Mouse (Mus musculus): Measurements from ENCODE around the gene Dgkz. TPM values are rescaled to one million over a fixed set of nuclear protein-coding genes. Genes with fewer than 3 reads are reported as not detected.

Gene Dgkz
- polyA plus RNA-seq, 1 experiment from 2014 or later: 32.7 TPM

- H3K4me2 ChIP-seq (ENCODE audit: low read depth, low read length, severe bottlenecking): no peak overlapping the region
- ATAC-seq (replicated peaks; ENCODE audit: low FRiP score) (no peak), DNase-seq (ENCODE audit: low spot score) (no peak)
- H3K9me3 ChIP-seq (ENCODE audit: control insufficient read depth, low read length): no peaks in the 10 kb centered on the region
- H3K9ac ChIP-seq (ENCODE audit: low read length): no peak overlapping the region
- H3K27ac ChIP-seq (ENCODE audit: low read depth, low read length): no peak overlapping the region
- H3K36me3 ChIP-seq (ENCODE audit: control insufficient read depth, insufficient read depth, low read length): peaks cover 7% of the 10 kb centered on the region; the same call in 1 of the 2 replicates
- WGBS: 86% methylated on average over 3 of the region's 3 CpGs
- no peaks in the 10 kb centered on the region for H3K4me1 ChIP-seq (replicated peaks; ENCODE audit: control insufficient read depth, insufficient read depth, low read length)
- no peaks in the 10 kb centered on the region for H3K27me3 ChIP-seq (ENCODE audit: control insufficient read depth, insufficient read depth, low read length)
- H3K4me3 ChIP-seq (ENCODE audit: low read depth, low read length): no peak overlapping the region
Observed at GRCm38 (mm10) chr2:91912616-91913015, 63.0 kb downstream of the Dgkz start.

- Histone ChIP-seq H3K27me3 (ENCODE audit: control insufficient read depth, insufficient read depth, low read length) (no peaks in the 10 kb centered on the region), H3K4me2 (ENCODE audit: low read depth, low read length, severe bottlenecking) (no peak overlapping the region), H3K4me1 (replicated peaks; ENCODE audit: control insufficient read depth, insufficient read depth, low read length) (no peaks in the 10 kb centered on the region), H3K9ac (ENCODE audit: low read length) (no peak overlapping the region), H3K36me3 (ENCODE audit: control insufficient read depth, insufficient read depth, low read length) (no peaks in the 10 kb centered on the region; the same call in 1 of the 2 replicates), H3K4me3 (ENCODE audit: low read depth, low read length) (no peak overlapping the region), H3K27ac (ENCODE audit: low read depth, low read length) (no peak overlapping the region), H3K9me3 (ENCODE audit: control insufficient read depth, low read length) (no peaks in the 10 kb centered on the region)
- ATAC-seq (replicated peaks; ENCODE audit: low FRiP score) (no peak), DNase-seq (ENCODE audit: low spot score) (no peak)
- 93% methylated on average over 2 of the region's 2 CpGs for whole genome bisulfite sequencing
Observed at GRCm38 (mm10) chr2:91906141-91906540, 69.5 kb downstream of the Dgkz start.

GRCm38 (mm10) chr2:91904618-91905307, 70.9 kb downstream of the Dgkz start:
- no peaks in the 10 kb centered on the region; the same call in 1 of the 2 replicates for H3K36me3 ChIP-seq (ENCODE audit: control insufficient read depth, insufficient read depth, low read length)
- DNase-seq (ENCODE audit: low spot score) (no peak), ATAC-seq (replicated peaks; ENCODE audit: low FRiP score) (no peak)
- 79% methylated on average over 5 of the region's 5 CpGs for WGBS
- no peaks in the 10 kb centered on the region for H3K27me3 ChIP-seq (ENCODE audit: control insufficient read depth, insufficient read depth, low read length)
- H3K9me3 ChIP-seq (ENCODE audit: control insufficient read depth, low read length): no peaks in the 10 kb centered on the region
- no peak overlapping the region for H3K4me3 ChIP-seq (ENCODE audit: low read depth, low read length)
- H3K4me1 ChIP-seq (replicated peaks; ENCODE audit: control insufficient read depth, insufficient read depth, low read length): no peaks in the 10 kb centered on the region
- no peak overlapping the region for H3K27ac ChIP-seq (ENCODE audit: low read depth, low read length)
- H3K4me2 ChIP-seq (ENCODE audit: low read depth, low read length, severe bottlenecking): no peak overlapping the region
- H3K9ac ChIP-seq (ENCODE audit: low read length): no peak overlapping the region

GRCm38 (mm10) chr2:91903171-91903925, 72.3 kb downstream of the Dgkz start:
- Histone ChIP-seq H3K27ac (ENCODE audit: low read depth, low read length) (no peak overlapping the region), H3K4me3 (ENCODE audit: low read depth, low read length) (no peak overlapping the region), H3K27me3 (ENCODE audit: control insufficient read depth, insufficient read depth, low read length) (no peaks in the 10 kb centered on the region), H3K4me2 (ENCODE audit: low read depth, low read length, severe bottlenecking) (no peak overlapping the region), H3K9me3 (ENCODE audit: control insufficient read depth, low read length) (no peaks in the 10 kb centered on the region), H3K9ac (ENCODE audit: low read length) (no peak overlapping the region), H3K4me1 (replicated peaks; ENCODE audit: control insufficient read depth, insufficient read depth, low read length) (no peaks in the 10 kb centered on the region), H3K36me3 (ENCODE audit: control insufficient read depth, insufficient read depth, low read length) (no peaks in the 10 kb centered on the region; the same call in 1 of the 2 replicates)
- DNase-seq (ENCODE audit: low spot score) (no peak), ATAC-seq (replicated peaks; ENCODE audit: low FRiP score) (no peak)
- WGBS: 92% methylated on average over 3 of the region's 3 CpGs

GRCm38 (mm10) chr2:91902336-91902735, 73.3 kb downstream of the Dgkz start:
- no peak overlapping the region for H3K4me3 ChIP-seq (ENCODE audit: low read depth, low read length)
- H3K4me1 ChIP-seq (replicated peaks; ENCODE audit: control insufficient read depth, insufficient read depth, low read length): no peaks in the 10 kb centered on the region
- no peaks in the 10 kb centered on the region for H3K27me3 ChIP-seq (ENCODE audit: control insufficient read depth, insufficient read depth, low read length)
- no peak overlapping the region for H3K27ac ChIP-seq (ENCODE audit: low read depth, low read length)
- no peak overlapping the region for H3K9ac ChIP-seq (ENCODE audit: low read length)
- no peak for DNase-seq (ENCODE audit: low spot score)
- no peak overlapping the region for H3K4me2 ChIP-seq (ENCODE audit: low read depth, low read length, severe bottlenecking)
- ATAC-seq (replicated peaks; ENCODE audit: low FRiP score): no peak
- WGBS: 81% methylated on average over 5 of the region's 5 CpGs
- no peaks in the 10 kb centered on the region for H3K9me3 ChIP-seq (ENCODE audit: control insufficient read depth, low read length)
- no peaks in the 10 kb centered on the region; the same call in 1 of the 2 replicates for H3K36me3 ChIP-seq (ENCODE audit: control insufficient read depth, insufficient read depth, low read length)

- Histone ChIP-seq H3K27ac (ENCODE audit: low read depth, low read length) (no peak overlapping the region), H3K4me1 (replicated peaks; ENCODE audit: control insufficient read depth, insufficient read depth, low read length) (no peaks in the 10 kb centered on the region), H3K9ac (ENCODE audit: low read length) (no peak overlapping the region), H3K36me3 (ENCODE audit: control insufficient read depth, insufficient read depth, low read length) (no peaks in the 10 kb centered on the region; the same call in 1 of the 2 replicates), H3K4me2 (ENCODE audit: low read depth, low read length, severe bottlenecking) (no peak overlapping the region), H3K27me3 (ENCODE audit: control insufficient read depth, insufficient read depth, low read length) (no peaks in the 10 kb centered on the region), H3K4me3 (ENCODE audit: low read depth, low read length) (no peak overlapping the region), H3K9me3 (ENCODE audit: control insufficient read depth, low read length) (no peaks in the 10 kb centered on the region)
- no peak for ATAC-seq (replicated peaks; ENCODE audit: low FRiP score)
- no peak for DNase-seq (ENCODE audit: low spot score)
- 93% methylated on average over 8 of the region's 8 CpGs for WGBS
Observed at GRCm38 (mm10) chr2:91900431-91900830, 75.2 kb downstream of the Dgkz start.

GRCm38 (mm10) chr2:91899141-91899540, 76.5 kb downstream of the Dgkz start:
- Histone ChIP-seq H3K36me3 (ENCODE audit: control insufficient read depth, insufficient read depth, low read length) (no peaks in the 10 kb centered on the region; the same call in 1 of the 2 replicates), H3K4me1 (replicated peaks; ENCODE audit: control insufficient read depth, insufficient read depth, low read length) (no peaks in the 10 kb centered on the region), H3K9ac (ENCODE audit: low read length) (no peak overlapping the region), H3K4me3 (ENCODE audit: low read depth, low read length) (no peak overlapping the region), H3K27me3 (ENCODE audit: control insufficient read depth, insufficient read depth, low read length) (no peaks in the 10 kb centered on the region), H3K9me3 (ENCODE audit: control insufficient read depth, low read length) (no peaks in the 10 kb centered on the region), H3K27ac (ENCODE audit: low read depth, low read length) (no peak overlapping the region), H3K4me2 (ENCODE audit: low read depth, low read length, severe bottlenecking) (no peak overlapping the region)
- DNase-seq (ENCODE audit: low spot score) (no peak), ATAC-seq (replicated peaks; ENCODE audit: low FRiP score) (no peak)
- WGBS: 93% methylated on average over 3 of the region's 3 CpGs

- Histone ChIP-seq H3K9ac (ENCODE audit: low read length) (no peak overlapping the region), H3K27me3 (ENCODE audit: control insufficient read depth, insufficient read depth, low read length) (no peaks in the 10 kb centered on the region), H3K4me3 (ENCODE audit: low read depth, low read length) (no peak overlapping the region), H3K9me3 (ENCODE audit: control insufficient read depth, low read length) (no peaks in the 10 kb centered on the region), H3K27ac (ENCODE audit: low read depth, low read length) (no peak overlapping the region), H3K4me2 (ENCODE audit: low read depth, low read length, severe bottlenecking) (no peak overlapping the region), H3K4me1 (replicated peaks; ENCODE audit: control insufficient read depth, insufficient read depth, low read length) (no peaks in the 10 kb centered on the region), H3K36me3 (ENCODE audit: control insufficient read depth, insufficient read depth, low read length) (no peaks in the 10 kb centered on the region; the same call in 1 of the 2 replicates)
- DNase-seq (ENCODE audit: low spot score): no peak
- no peak for ATAC-seq (replicated peaks; ENCODE audit: low FRiP score)
Observed at GRCm38 (mm10) chr2:91897968-91898367, 77.7 kb downstream of the Dgkz start.

Data from forebrain, embryonic 11.5 days (tissue).